Mouse (Mus musculus) ES-CJ7 (cell line): Measurements from ENCODE around the gene Vipr1.
A peak's percentile ranks its signal among the peaks of the same experiment; 100 is the strongest.

Source experiments
- DNase-seq: peaks from one replicate; pipeline ENCODE4 v3.0.0; 2011; ENCODE audit warnings: low read depth, low spot score

The Vipr1 gene

DNA sequence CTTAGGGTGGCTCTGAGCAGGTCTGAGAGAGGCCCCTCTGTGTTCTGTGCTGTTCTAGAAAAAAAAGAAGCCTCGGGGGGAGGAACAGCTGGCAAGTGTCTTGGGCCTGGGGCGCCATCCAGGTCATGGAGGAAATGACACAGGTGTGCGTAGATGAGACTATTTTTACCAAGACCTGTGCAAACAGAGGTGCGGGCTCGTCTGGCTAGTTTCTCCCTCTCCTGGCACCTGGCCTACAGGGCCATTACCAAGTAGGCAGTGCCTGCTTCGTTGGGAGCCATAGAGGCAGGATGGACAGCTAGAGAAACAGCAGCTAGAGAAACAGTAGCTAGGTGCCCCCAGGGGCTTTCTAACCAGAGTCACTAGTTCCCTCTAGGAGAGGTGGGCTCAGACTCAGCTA is 9.2 kb upstream of the Vipr1 start:
- DNase-seq, result no peak

DNA sequence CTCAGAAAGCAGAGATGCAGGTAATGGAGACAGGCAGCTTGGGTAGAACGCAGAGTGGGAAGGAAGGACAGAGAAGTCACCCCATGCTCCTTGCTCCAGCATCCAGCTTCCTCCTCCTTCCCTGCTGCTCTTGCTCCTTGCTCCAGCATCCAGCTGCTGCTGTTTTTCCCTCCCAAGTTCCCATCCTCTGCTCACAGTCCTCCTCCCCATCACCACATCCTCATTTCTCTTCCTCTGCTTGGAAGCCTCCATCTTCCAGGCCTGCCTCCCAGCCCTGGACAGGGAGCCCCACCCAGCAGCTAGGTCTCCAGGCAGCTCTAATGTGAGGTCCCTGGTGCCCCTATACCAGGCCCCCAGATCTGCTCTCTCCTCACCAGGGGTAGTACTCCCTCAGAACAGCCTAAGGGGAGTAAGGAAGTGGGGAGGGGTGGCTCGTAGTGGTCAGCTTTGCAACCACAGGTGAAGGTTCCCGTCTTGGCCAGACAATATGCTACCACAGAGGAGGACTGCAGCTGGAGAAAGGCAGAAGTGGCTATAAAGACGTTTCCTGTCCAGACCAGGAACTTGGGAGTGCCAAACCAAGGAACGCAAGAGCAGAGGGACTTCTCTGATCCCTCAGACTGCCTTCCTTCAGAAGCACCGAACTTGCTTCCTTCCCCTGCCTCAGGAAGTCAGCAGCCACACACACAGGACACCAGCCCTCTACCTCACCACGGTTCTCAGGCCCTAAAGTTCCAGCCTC is 6.5 kb upstream of the Vipr1 start:
- DNase-seq, result no peak

DNA sequence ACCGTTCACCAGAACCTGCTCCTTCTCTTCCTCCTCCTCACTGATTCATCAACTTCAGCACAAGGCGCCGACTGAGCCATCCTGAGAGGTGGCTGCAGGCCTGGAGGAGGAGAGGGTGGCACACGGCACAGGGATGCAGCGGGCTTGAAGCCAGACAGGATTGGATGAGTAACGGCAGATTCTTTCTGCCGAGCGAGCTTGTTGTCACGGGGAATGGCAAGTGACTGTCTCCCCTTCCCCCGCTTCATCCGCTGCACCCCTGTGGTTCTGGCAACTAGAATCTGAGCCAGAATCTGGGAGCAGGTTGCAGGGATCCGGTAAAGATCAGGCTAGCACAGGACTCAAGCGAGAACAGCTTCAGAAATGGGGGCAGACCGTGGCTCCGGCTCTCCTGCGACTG is 2.7 kb upstream of the Vipr1 start:
- DNase-seq, result no peak

DNA sequence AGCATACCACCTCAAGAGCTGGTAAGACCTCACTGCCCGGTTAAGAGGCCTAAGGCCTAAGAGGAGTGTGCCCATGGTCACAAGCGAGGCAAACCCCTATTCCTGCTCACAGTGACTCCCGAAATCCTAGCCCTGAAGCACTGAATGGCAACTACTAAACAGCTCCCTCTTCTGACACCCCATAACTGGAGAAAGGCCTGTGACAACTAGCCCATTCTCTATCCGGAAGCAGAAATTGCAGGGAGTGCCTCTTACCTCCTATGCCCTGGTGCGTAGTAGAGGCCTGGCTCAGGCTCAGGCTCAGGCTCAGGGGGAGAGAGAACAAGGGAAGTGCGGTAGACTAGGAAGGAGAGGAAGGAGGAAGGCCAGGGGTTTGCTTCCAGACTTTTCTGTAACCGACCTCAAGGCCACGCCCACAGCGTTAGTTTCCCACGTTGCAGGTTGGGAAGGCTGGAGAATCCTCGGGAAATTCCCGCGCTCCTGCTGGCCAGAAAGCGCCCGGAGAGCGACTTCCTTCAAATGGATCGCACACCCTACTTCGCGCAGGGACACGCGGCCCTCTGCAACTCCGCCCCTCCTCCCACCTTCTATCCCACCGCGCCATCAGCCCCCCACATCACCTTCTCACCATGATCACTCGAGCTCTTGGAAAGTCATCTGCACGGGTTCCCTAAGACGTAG is 1.1 kb upstream of the Vipr1 start:
- DNase-seq, result peak; percentile 38

DNA sequence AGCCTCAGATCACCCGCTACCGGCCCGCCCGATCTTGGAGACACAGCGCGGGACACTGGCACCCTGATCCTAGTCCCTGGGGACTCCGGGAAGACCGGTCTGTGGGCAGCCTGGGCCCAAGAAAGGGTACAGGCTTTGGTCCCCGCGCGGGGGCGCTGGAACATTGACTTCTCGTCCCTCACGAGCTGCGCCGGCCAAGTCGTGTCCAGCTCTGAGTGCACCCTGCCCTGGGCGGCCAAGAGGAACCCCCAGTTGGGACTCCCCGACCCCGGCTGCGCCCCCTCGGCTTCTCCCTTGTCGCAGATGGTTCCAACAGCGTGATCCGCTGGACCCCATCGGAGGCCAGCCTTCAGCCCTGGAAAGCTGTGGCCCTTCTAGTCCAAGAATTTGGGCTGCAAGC is 515 bp upstream of the Vipr1 start, which contains the start of gene Lyzl4:
Gene Lyzl4 (minus strand): TSS at position 96 of the 400 bp plus-strand sequence.
- DNase-seq, result peak; percentile 34

DNA sequence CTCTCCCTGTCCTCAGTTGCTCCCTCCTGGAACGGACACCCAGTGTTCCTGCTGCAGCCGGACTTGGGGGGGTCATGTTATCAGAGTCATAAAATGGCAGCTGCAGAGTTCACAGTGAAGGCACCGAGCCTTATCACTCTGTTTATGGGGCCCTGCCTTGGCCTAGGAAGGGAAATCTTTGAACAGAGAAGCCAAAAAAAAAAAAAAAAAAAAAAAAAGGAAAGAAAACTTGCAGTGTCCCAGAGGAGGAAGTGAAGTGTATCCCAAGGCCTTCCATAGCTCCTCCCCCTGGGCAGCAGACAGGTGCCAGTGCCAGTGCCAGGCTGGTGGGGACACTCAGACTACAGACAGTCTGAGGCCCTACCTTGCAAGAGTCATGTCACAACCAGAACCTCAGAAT is 2.3 kb downstream of the Vipr1 start:
- DNase-seq, result no peak

DNA sequence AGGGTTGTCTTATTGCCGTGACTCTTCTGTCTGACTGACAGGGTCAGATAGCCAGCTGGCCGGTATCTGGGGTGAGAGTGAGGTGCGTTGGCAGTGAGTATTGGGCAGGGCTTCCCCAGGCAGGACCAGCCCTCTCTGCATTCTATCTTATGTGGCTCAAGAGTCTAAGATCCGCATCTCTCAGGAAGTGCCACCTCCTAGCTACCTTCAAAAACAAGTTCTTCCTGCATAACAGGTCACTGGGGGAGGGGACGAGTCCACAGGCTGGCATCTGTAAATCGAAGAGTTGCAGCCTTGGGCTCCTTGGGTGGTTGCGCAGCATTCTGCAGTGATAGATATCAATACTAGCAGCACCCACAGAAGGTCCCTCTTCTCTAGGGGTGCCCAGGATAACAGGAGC is 4.5 kb downstream of the Vipr1 start:
- DNase-seq, result no peak

DNA sequence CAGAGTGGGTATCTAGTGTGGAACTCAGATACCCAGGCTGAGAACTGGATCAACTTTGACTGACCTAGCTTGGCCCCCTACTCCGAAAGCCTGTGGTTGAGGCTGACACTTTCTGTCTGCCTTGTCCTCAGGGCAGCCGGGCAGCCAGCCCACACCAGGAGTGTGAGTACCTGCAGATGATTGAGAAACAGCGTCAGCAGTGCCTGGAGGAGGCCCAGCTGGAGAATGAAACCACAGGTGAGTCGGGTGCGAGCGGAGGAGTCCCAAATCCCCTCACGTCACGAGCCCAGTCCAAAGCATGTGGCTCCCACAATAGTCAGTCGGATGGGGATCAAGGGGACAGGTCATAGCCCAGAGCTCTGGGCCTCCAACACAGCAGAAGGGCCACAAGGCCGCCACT is 11.2 kb downstream of the Vipr1 start:
- DNase-seq, result no peak

DNA sequence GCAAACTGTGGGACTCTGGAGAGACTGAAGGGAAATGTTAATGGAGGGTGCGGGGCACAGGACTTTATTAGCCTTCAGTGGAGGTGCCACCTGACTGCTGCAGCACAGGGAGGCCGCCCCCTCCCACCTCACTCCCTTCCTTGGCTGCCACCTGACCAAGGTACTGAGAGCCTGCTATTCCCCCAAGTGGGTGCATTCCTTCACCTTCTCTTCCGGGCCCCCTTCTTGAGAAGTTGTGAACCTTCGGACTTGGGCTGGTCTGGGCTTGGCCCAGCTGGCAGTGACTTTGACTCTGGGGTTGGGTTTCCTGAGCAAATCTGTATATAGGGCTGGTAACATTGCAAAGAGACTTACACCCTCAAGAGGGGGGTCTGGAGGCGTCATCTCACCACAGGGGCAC is 13.8 kb downstream of the Vipr1 start:
- DNase-seq, result no peak

DNA sequence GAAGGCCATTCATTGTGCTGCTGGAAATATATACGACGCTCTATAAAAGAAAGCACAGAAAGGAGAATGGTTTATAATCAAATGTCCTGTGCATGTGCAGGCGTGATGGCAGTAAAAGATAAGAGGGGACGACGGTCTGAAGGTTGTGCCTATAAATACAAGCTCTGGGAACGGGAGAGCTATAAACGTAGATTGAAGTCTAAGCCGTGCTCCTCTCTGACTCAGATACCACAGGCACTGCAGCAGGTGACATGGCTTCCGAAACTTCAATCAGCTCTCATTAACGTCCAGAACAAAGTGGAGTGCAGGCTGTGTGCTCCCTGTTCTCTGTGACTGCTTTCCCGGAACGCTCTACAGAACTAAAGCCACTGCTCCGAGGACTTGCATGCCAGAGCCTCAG is 14.6 kb downstream of the Vipr1 start:
- DNase-seq, result no peak

DNA sequence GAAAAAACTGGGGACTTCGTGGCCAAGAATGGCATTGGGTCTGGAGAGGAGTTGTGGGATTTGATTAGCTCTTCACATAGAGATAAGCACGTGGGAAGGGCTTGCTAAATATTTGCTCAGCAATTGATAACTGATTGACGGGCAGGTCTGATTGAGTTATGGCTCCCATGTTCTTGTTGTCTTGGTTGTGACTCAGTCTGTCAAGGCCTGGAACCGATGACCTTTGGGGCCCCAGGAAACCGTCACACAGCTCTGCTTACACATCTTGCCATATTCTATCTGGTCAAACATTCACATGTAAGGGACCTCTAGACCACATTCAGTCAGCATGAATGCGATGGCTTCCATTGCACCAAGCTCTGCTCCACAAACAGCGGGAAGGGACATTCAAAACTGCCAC is 15.7 kb downstream of the Vipr1 start:
- no peak for DNase-seq

DNA sequence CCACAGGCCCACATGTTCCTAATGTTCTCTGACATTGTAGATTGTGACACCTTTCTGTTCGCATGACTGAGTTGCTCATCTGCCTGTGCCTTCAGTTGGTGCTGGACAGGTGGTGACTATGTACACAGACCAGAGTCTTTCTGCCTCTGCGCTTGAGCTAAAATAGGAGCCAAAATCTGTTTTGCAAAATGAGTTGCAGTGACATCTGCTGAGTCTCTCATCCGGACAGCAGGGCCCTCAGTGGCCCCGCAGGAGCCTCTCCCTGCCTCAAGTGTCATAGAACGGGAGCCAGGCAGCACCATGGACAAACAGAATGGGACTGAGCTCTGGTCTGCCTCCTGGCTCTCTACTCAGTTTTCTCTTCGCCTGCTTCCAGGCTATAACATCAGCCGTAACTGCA is 17.3 kb downstream of the Vipr1 start:
- DNase-seq, result no peak

DNA sequence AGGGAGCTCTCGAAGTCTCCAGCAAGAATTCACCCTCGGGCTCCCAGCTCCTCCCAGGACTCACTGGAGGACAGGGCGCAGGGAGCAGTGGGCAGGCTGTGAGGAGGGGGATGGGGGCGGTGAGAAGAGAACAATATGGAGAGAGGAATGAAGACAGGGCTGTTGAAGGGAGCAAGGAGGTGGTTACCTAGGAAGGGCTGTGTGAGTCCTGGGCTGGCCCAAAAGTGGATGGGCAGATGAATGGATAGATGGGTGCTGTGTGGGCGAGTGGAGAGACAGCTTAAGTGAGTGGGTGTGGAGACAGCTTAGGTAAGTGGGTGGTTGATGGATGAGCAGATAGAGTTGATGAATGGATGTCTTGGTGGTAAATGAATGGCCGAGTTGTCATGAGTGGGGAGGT is 21.0 kb downstream of the Vipr1 start:
- no peak for DNase-seq

DNA sequence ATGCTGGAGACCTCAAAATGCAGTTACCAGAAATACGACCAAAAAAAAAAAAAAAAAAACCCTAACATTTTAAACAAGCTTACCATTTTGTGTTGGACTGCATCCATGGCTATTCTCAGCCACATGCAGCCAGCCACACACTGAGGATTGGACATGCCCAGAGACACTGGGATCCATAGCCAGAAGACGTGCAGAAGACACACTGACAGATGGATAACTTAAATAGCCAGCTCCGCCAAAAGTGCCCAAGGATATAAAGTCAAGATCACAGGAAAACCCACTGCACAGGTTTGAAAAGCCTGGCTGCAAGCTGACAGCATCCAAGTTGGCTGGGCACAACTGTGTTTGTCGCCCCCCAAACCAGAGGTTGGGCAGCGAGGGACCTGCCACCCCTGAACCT is 21.6 kb downstream of the Vipr1 start:
- DNase-seq, result no peak

DNA sequence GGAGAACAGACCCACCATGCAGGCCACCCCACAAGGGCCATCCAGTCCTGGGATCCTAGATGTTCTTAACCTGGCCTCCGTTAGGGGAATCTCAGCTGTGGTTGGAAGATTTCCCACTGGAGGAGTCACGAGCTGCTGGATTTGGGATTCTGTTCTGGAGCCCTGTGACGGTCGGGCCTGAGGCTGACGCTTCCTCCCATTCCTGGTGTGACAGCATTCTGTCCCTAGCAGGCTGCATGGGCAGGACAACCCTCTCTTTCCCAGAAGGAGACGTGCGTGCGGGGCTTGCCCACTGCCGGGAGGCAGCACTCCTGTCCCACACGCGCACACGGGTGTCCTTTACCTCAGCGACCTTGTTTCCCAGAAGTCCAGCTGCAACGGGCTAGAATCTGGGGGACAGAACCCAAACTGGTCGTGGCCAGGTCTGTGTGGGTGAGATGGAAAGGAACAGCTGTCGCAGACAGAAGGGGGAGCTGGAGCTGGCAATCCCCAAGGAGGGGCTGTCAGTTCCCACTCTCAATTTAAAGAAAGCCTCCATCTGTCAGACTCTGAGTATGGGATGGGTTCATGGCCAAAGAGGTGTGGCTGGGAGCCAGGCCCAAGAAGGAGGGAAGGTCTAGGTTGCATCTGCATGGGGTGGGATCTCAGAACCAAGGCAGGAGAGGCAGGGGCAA is 24.6 kb downstream of the Vipr1 start:
- no peak for DNase-seq

DNA sequence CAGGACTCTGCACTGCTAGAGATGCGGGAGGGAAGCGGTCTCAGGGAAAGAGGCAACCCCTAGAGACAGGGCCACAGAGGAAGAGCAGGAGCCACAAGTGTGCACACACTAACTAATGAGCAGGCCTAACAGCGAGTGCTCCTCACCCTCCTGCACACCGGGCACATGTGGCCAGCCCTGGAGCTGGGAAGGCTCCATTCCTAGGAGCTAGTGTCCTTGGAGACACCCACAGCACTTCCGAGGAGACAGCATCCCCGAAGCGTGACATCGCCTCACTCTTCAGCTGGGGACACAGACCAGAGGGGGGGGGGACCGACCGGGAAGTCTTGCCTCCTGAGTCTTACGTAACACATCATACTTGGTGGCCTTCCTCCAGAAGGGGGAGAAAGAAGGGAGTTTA is 25.3 kb downstream of the Vipr1 start:
- no peak for DNase-seq

DNA sequence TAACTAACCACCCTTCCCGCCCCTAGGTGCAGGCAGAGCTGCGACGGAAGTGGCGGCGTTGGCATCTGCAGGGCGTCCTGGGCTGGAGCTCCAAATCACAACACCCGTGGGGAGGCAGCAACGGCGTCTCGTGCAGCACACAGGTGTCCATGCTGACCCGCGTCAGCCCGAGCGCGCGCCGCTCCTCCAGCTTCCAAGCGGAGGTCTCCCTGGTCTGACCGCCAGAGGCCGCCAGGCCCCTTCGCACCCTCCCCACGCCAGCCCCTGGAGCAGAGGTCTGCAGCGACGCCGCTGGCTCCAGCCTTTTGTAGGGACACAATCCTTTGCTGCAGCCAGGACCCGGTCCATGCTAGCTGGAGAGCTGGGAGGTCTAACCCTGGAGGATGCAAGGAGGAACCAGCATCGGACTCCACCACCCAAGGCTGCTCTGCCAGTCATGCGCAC is 26.9 kb downstream of the Vipr1 start:
- peak; percentile 67 for DNase-seq

DNA sequence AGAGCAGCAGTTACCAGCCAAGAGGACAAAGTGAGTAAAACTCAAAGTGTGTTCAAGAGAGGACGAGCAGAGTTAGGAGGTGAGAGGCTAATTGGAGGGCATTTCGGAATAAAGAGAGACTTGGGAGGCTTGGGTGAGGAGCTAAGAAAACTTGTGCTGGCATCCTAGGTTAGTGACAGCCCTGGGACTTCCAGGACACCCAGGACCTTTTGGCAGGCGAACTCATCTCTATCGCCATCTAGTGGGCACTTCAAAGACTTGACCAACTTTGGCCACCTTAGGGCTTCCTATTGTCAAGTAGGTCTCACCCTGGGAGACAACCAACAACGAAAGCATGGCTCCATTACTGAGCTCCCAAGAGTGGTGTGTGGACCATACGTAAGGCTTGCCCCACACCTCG is 28.8 kb downstream of the Vipr1 start:
- DNase-seq, result peak; percentile 66

DNA sequence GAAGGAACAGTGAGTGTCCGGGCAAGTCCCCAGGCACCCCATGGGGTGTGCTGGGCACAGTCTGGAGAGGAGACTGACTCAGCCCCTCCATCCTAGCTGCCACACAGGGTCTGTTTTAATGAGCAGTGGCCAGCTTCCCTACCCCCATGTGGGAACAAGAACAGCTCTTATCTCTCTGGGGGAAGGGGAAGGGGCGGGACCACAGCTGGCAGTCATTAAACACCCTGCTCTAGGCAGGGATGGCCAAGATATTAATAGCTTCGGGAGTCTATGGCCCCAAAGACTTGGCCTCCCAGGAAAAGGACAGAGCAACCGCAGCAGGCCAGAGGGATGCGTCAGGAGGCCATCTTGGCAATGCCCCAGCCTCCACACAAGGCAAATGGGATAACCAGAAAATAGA is 29.8 kb downstream of the Vipr1 start:
- no peak for DNase-seq

DNA sequence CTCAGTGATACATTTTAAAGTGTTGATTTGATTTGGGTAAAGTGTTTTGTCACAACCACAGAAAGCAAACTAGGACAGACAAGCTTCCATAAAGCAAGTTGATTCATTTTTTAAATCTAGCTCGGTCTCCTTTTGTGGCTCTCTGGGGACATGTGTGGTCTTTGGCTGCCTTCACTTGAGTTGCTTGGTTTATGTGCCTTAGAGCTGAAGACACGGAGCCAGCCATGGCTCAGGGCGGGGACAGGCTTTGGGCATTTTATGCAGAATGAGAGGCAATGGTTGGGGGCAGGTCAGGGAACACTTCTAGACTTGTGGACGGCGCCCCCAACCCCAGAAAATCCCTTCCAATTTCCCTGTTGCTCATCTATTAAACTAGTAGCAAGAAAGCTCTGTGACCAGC is 31.2 kb downstream of the Vipr1 start:
- no peak for DNase-seq

DNA sequence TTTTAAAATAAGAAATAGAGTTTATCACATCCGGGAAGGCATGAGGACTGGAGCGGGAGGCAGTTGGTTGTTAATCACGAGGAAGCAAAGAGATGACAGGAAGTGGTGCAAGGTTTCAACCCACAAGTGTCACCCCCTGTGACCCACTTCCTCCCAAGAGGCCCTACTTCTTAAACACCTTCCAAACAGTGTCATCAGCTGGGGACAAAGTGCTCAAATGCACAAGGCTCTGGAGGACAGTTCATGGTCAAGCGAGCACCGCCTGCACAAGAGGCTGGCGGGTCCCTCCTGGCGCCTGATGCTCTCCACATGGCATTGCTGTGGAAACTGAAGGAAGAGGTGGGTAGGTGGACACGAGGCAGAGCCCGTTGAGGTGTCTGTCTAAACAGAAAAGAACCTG is 32.5 kb downstream of the Vipr1 start:
- no peak for DNase-seq

DNA sequence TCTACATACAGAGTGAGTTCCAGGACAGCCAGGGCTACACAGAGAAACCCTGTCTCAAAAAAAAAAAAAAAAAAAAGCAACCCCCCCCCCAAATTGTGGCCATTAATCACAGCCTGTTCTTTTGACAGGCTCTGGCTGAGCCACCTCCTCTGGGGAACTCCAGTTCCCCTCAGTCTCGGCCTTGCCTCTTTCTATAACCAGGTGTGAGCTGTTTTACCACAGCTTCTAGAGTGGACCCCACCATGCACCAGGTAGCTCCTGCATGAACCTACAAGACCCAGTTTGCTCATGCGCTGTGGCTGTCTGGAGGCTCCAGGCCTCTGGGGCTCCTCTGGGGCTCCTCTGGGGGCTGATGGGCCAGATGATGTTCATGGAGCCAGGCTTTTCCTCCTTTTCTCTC is 33.0 kb downstream of the Vipr1 start:
- DNase-seq, result no peak

DNA sequence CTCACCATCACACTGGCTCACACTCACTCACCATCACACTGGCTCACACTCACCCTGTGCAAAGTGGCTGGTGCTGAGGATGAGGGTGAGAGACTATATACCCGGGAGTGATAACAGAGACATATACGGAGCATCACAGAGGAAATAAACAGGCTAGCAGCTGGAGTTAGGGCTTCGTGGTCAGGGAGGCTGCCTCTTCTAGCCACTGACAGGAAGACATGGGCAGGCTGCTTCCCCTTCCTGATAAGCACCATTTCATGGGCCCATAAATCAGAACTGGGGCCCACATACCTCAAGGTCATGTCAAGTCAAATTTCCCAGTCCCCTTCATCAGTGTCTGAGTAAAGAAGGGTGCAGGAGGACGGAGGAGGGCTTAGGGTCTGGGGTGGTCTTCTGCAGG is 34.6 kb downstream of the Vipr1 start:
- no peak for DNase-seq
